Mouse (Mus musculus): ENCODE results near the gene Txndc5. TPM values are rescaled to one million over a fixed set of nuclear protein-coding genes. Genes with fewer than 3 reads are reported as not detected.

Txndc5 gene
- total and polyA plus RNA-seq, 2 experiments from 2014 or later, result 78.8 to 111 TPM

GRCm38 (mm10) chr13:38533461-38533860 is 4.8 kb upstream of the Txndc5 start:
- Histone ChIP-seq H3K9ac (replicated peaks; ENCODE audit: low read depth, low read length) (no peak overlapping the region), H3K27ac (ENCODE audit: low read depth) (no peak overlapping the region), H3K4me2 (ENCODE audit: low read depth, low read length) (no peak overlapping the region), H3K9me3 (replicated peaks; ENCODE audit: control insufficient read depth, low read length) (no peaks in the 10 kb centered on the region), H3K4me1 (ENCODE audit: control insufficient read depth, insufficient read depth) (peaks cover 4% of the 10 kb centered on the region; the same call in 1 of the 2 replicates), H3K4me3 (ENCODE audit: low read depth, low read length) (no peak overlapping the region), H3K27me3 (ENCODE audit: control insufficient read depth, insufficient read depth, low read length) (no peaks in the 10 kb centered on the region), H3K36me3 (replicated peaks; ENCODE audit: control insufficient read depth, insufficient read depth, low read length) (no peaks in the 10 kb centered on the region)
- TF ChIP-seq CTCF (IDR thresholded peaks at IDR 0.05; ENCODE audit: low read depth), result no peak
- no peak for TF ChIP-seq EP300 (IDR thresholded peaks at IDR 0.05; ENCODE audit: low read depth)
- ATAC-seq (ENCODE audit: insufficient read depth, low read depth) (no peak), DNase-seq (ENCODE audit: low spot score) (no peak)
- WGBS, result 65% methylated on average over 10 of the region's 10 CpGs

DNA sequence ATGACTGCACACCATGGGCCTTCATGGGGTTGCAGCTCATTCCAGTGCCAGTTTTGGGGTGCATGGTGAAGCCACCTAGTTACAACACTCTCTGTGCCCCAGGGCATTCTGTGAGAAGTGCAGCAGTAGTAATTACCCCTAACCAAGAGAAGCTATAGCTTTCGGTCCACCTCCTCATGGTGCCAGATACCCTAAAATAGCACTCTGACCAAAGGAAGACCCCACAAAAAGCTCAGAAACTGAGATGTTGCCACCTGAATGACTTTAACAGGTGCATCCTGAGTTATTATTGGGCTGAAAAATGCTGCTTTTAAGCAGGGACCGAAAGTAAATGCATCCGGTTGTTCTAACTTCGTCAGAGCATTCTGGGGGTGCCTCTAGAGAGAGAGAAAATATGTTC is 2.9 kb upstream of the Txndc5 start:
- TF ChIP-seq EP300 (IDR thresholded peaks at IDR 0.05; ENCODE audit: low read depth), result no peak
- TF ChIP-seq CTCF (IDR thresholded peaks at IDR 0.05; ENCODE audit: low read depth), result no peak
- H3K4me2 ChIP-seq (ENCODE audit: low read depth, low read length), result no peak overlapping the region
- ATAC-seq (ENCODE audit: insufficient read depth, low read depth) (no peak), DNase-seq (ENCODE audit: low spot score) (no peak)
- no peak overlapping the region for H3K4me3 ChIP-seq (ENCODE audit: low read depth, low read length)
- WGBS, result 84% methylated on average over 4 of the region's 4 CpGs
- H3K9ac ChIP-seq (replicated peaks; ENCODE audit: low read depth, low read length), result no peak overlapping the region
- H3K4me1 ChIP-seq (ENCODE audit: control insufficient read depth, insufficient read depth), result peaks cover 14% of the 10 kb centered on the region
- H3K27me3 ChIP-seq (ENCODE audit: control insufficient read depth, insufficient read depth, low read length), result no peaks in the 10 kb centered on the region
- no peaks in the 10 kb centered on the region for H3K36me3 ChIP-seq (replicated peaks; ENCODE audit: control insufficient read depth, insufficient read depth, low read length)
- no peaks in the 10 kb centered on the region for H3K9me3 ChIP-seq (replicated peaks; ENCODE audit: control insufficient read depth, low read length)
- no peak overlapping the region for H3K27ac ChIP-seq (ENCODE audit: low read depth)

DNA sequence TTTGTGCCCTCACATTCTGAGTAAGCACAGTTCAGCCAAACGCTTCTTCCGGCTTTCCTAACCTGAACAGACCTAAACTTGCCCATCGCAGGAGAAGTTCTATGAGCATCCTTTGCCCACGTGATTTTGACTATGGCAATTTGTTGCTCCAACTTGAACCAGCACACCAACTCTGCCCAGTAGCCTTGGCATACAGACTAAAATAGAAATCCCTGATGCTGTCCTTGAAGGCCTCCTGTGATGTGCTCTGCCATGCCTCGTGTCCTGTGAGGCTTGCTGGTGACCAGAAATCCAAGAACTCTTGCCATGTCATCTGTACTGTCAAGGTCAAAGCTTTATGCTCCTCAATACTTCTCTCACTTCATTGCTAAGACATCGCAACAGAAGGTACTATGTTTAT is 952 bp upstream of the Txndc5 start:
- no peak overlapping the region for H3K27ac ChIP-seq (ENCODE audit: low read depth)
- 86% methylated on average over 6 of the region's 6 CpGs for WGBS
- DNase-seq (ENCODE audit: low spot score), result no peak
- no peaks in the 10 kb centered on the region for H3K27me3 ChIP-seq (ENCODE audit: control insufficient read depth, insufficient read depth, low read length)
- no peaks in the 10 kb centered on the region for H3K9me3 ChIP-seq (replicated peaks; ENCODE audit: control insufficient read depth, low read length)
- no peaks in the 10 kb centered on the region for H3K36me3 ChIP-seq (replicated peaks; ENCODE audit: control insufficient read depth, insufficient read depth, low read length)
- H3K4me3 ChIP-seq (ENCODE audit: low read depth, low read length), result no peak overlapping the region
- no peak overlapping the region for H3K9ac ChIP-seq (replicated peaks; ENCODE audit: low read depth, low read length)
- no peak for ATAC-seq (ENCODE audit: insufficient read depth, low read depth)
- no peak for TF ChIP-seq EP300 (IDR thresholded peaks at IDR 0.05; ENCODE audit: low read depth)
- TF ChIP-seq CTCF (IDR thresholded peaks at IDR 0.05; ENCODE audit: low read depth), result no peak
- H3K4me1 ChIP-seq (ENCODE audit: control insufficient read depth, insufficient read depth), result peaks cover 29% of the 10 kb centered on the region
- no peak overlapping the region for H3K4me2 ChIP-seq (ENCODE audit: low read depth, low read length)

GRCm38 (mm10) chr13:38527797-38528650 is 600 bp downstream of the Txndc5 start:
- peak overlapping the region; percentile 98 for H3K4me2 ChIP-seq (ENCODE audit: low read depth, low read length)
- H3K4me1 ChIP-seq (ENCODE audit: control insufficient read depth, insufficient read depth), result peaks cover 29% of the 10 kb centered on the region
- WGBS, result under 1% methylated on average over 60 of the region's 87 CpGs
- DNase-seq (ENCODE audit: low spot score) (peak; percentile 65), ATAC-seq (ENCODE audit: insufficient read depth, low read depth) (peak; percentile 90)
- TF ChIP-seq CTCF (IDR thresholded peaks at IDR 0.05; ENCODE audit: low read depth), result no peak
- no peak for TF ChIP-seq EP300 (IDR thresholded peaks at IDR 0.05; ENCODE audit: low read depth)
- H3K4me3 ChIP-seq (ENCODE audit: low read depth, low read length), result peak overlapping the region; percentile 88
- H3K36me3 ChIP-seq (replicated peaks; ENCODE audit: control insufficient read depth, insufficient read depth, low read length), result peaks cover 5% of the 10 kb centered on the region
- H3K9ac ChIP-seq (replicated peaks; ENCODE audit: low read depth, low read length), result peak overlapping the region; percentile 89
- H3K27me3 ChIP-seq (ENCODE audit: control insufficient read depth, insufficient read depth, low read length), result no peaks in the 10 kb centered on the region
- peak overlapping the region; percentile 94 for H3K27ac ChIP-seq (ENCODE audit: low read depth)
- H3K9me3 ChIP-seq (replicated peaks; ENCODE audit: control insufficient read depth, low read length), result no peaks in the 10 kb centered on the region

DNA sequence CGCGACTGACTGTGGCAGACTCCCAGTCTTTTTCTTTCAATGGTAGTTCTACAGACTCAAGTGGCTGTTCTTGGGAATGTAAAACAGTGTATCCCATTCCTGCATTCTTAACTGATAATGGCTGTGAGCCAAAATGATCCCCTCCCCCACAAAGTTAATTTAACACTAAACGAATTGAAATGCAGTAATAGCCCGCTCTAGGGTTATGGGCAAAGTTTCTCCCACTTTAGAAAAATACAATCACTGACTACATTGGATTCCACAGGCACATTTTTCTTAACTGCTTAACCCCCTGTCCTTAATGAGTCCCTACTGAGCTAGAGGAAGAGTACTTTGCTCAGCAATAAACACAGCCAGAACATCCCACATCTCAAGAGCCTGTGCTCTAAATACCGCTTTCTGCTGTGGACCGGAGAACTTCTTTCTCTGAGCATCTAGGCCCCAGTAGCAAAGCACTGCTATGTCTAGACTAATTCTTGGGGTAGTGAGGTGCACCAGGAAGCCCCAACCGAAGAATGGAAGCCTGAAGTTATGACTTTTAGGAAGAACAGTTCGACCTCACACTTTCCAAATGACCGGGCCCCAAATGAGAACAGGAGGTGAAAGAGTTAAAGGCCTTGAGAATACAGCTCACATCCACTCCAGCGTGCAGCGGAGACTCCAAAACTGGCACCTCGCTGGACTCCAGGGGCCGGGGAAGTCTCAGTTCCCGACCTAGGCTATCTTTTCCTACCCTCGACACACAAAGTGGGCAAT is 1.4 kb downstream of the Txndc5 start:
- Histone ChIP-seq H3K9me3 (replicated peaks; ENCODE audit: control insufficient read depth, low read length) (no peaks in the 10 kb centered on the region), H3K4me1 (ENCODE audit: control insufficient read depth, insufficient read depth) (peaks cover 29% of the 10 kb centered on the region), H3K27me3 (ENCODE audit: control insufficient read depth, insufficient read depth, low read length) (no peaks in the 10 kb centered on the region), H3K4me2 (ENCODE audit: low read depth, low read length) (peak overlapping the region; percentile 98), H3K4me3 (ENCODE audit: low read depth, low read length) (peak overlapping the region; percentile 88), H3K9ac (replicated peaks; ENCODE audit: low read depth, low read length) (peak overlapping the region; percentile 89), H3K27ac (ENCODE audit: low read depth) (peak overlapping the region; percentile 94), H3K36me3 (replicated peaks; ENCODE audit: control insufficient read depth, insufficient read depth, low read length) (peaks cover 13% of the 10 kb centered on the region)
- DNase-seq (ENCODE audit: low spot score) (peak; percentile 22), ATAC-seq (ENCODE audit: insufficient read depth, low read depth) (no peak)
- no peak for TF ChIP-seq CTCF (IDR thresholded peaks at IDR 0.05; ENCODE audit: low read depth)
- TF ChIP-seq EP300 (IDR thresholded peaks at IDR 0.05; ENCODE audit: low read depth), result no peak
- 5% methylated on average over 15 of the region's 15 CpGs for WGBS
